Mouse (Mus musculus) limb, embryonic 11.5 days (tissue): ENCODE data around the gene Npr3. TPM values are rescaled to one million over a fixed set of nuclear protein-coding genes. Genes with fewer than 3 reads are reported as not detected.

ENCODE experiments used
- ATAC-seq: fragments of 200-750 bp; cut with Nextera tagmentation; 2 replicates; pipeline ENCODE4 v1.8.0; 2017; ENCODE audit warnings: low read depth; ENCODE audit not compliant: insufficient number of reproducible peaks, low FRiP score, low TSS enrichment
- DNase-seq: peaks from one replicate; pipeline ENCODE4 v3.0.0-alpha.2; 2015; ENCODE audit warnings: low spot score
- H3K27ac ChIP-seq: fragments of 300-500 bp; sonication (generic); replicated peaks from 2 replicates; pipeline ENCODE4 v1.5.1; 2014; ENCODE audit warnings: low read depth, mild to moderate bottlenecking, low read length
- H3K27me3 ChIP-seq: fragments of 300-500 bp; sonication (generic); 2 replicates; pipeline ENCODE4 v1.6.1; 2014; ENCODE audit warnings: mild to moderate bottlenecking, low read length, mixed read lengths; ENCODE audit not compliant: control insufficient read depth, insufficient read depth
- H3K36me3 ChIP-seq: fragments of 300-500 bp; sonication (generic); 2 replicates; pipeline ENCODE4 v1.6.1; 2014; ENCODE audit warnings: mild to moderate bottlenecking, low read length, moderate library complexity, mixed read lengths; ENCODE audit not compliant: control insufficient read depth, insufficient read depth
- H3K4me1 ChIP-seq: fragments of 300-500 bp; sonication (generic); 2 replicates; pipeline ENCODE4 v1.6.1; 2014; ENCODE audit warnings: low read length, mixed read lengths; ENCODE audit not compliant: control insufficient read depth, insufficient read depth
- H3K4me2 ChIP-seq: fragments of 300-500 bp; sonication (generic); 2 replicates; pipeline ENCODE4 v1.6.1; 2014; ENCODE audit warnings: low read depth, mild to moderate bottlenecking, moderate library complexity; ENCODE audit not compliant: severe bottlenecking
- H3K4me3 ChIP-seq: fragments of 300-500 bp; sonication (generic); 2 replicates; pipeline ENCODE4 v1.5.1; 2014; ENCODE audit warnings: low read depth, low read length
- H3K9ac ChIP-seq: fragments of 300-500 bp; sonication (generic); 2 replicates; pipeline ENCODE4 v1.6.1; 2014; ENCODE audit warnings: mild to moderate bottlenecking, low read length
- H3K9me3 ChIP-seq: fragments of 300-500 bp; sonication (generic); 2 replicates; pipeline ENCODE4 v1.6.1; 2016; ENCODE audit warnings: low read length; ENCODE audit not compliant: control insufficient read depth
- WGBS: fragments of 180-500 bp; shearing (Covaris S2); extraction: QIAGEN DNeasy Blood & Tissue Kit; methylation state at CpG from one replicate; pipeline ENCODE4 v1.1.7; 2014; 5-methylcytosine and 5-hydroxymethylcytosine counted together
- polyA plus RNA-seq: library from polyadenylated mRNA; unstranded; fragments of >200 nt; fragmentation: Nextera tagmentation; extraction: Ambion mirVana; gene quantifications from 2 replicates; pipeline ENCODE4 v1.2.1, GENCODE M21; 2014

Npr3 gene
- polyA plus RNA-seq, 1 experiment from 2014 or later, result 2.2 TPM

GRCm38 (mm10) chr15:11794632-11795031, 112.5 kb downstream of the Npr3 start:
- 38% methylated on average over 2 of the region's 2 CpGs for WGBS
- H3K4me2 ChIP-seq, result no peak overlapping the region
- H3K9ac ChIP-seq, result no peak overlapping the region
- H3K9me3 ChIP-seq, result no peaks in the 10 kb centered on the region
- DNase-seq (no peak), ATAC-seq (no peak)
- no peaks in the 10 kb centered on the region for H3K4me1 ChIP-seq
- no peak overlapping the region for H3K27ac ChIP-seq
- no peaks in the 10 kb centered on the region for H3K27me3 ChIP-seq
- no peak overlapping the region for H3K4me3 ChIP-seq
- H3K36me3 ChIP-seq, result no peaks in the 10 kb centered on the region

Other genes starting within 250 kb of the Npr3 start
- gene Sub1, start 89.7 kb upstream of the Npr3 start, polyA plus RNA-seq, result 1,109 and 1,116 TPM in 2 replicates
- 128 and 135 TPM in 2 replicates for gene Zfr, start 210.5 kb upstream of the Npr3 start, polyA plus RNA-seq